Mouse (Mus musculus) erythroblast, embryonic 14.5 days (primary cell): Measurements from ENCODE around the gene Cdk5rap3. TPM values are rescaled to one million over a fixed set of nuclear protein-coding genes. Genes with fewer than 3 reads are reported as not detected.
A peak's percentile ranks its signal among the peaks of the same experiment; 100 is the strongest.

Experiments used
- H3K27me3 ChIP-seq: 2 replicates; pipeline ENCODE4 v1.6.1; 2012; ENCODE audit warnings: inconsistent platforms; ENCODE audit not compliant: control insufficient read depth
- H3K36me3 ChIP-seq: 2 replicates; pipeline ENCODE4 v1.6.1; 2012; ENCODE audit warnings: mild to moderate bottlenecking, inconsistent platforms; ENCODE audit not compliant: control insufficient read depth
- H3K4me1 ChIP-seq: 2 replicates; pipeline ENCODE4 v1.6.1; 2012; ENCODE audit warnings: inconsistent platforms; ENCODE audit not compliant: control insufficient read depth
- H3K4me3 ChIP-seq: replicated peaks from 2 replicates; pipeline ENCODE3; 2012; ENCODE audit warnings: moderate library complexity, mild to moderate bottlenecking, inconsistent platforms
- H3K9me3 ChIP-seq: 2 replicates; pipeline ENCODE4 v1.6.1; 2012; ENCODE audit warnings: low read length, inconsistent platforms, mixed read lengths; ENCODE audit not compliant: control insufficient read depth
- GATA1 ChIP-seq: IDR thresholded peaks from 2 replicates; pipeline ENCODE4 v1.6.1; 2012; ENCODE audit warnings: low read length, inconsistent platforms, mixed read lengths
- TAL1 ChIP-seq: IDR thresholded peaks from 3 replicates; pipeline ENCODE4 v1.6.1; 2012; ENCODE audit warnings: low read length, inconsistent platforms, mixed read lengths
- polyA plus RNA-seq: library from polyadenylated mRNA; stranded (reverse); fragments of >175 nt; gene quantifications from 2 replicates; pipeline ENCODE4 v1.2.3, GENCODE M21; 2012

Gene Cdk5rap3
- polyA plus RNA-seq, 1 experiment = 4.8 TPM

DNA sequence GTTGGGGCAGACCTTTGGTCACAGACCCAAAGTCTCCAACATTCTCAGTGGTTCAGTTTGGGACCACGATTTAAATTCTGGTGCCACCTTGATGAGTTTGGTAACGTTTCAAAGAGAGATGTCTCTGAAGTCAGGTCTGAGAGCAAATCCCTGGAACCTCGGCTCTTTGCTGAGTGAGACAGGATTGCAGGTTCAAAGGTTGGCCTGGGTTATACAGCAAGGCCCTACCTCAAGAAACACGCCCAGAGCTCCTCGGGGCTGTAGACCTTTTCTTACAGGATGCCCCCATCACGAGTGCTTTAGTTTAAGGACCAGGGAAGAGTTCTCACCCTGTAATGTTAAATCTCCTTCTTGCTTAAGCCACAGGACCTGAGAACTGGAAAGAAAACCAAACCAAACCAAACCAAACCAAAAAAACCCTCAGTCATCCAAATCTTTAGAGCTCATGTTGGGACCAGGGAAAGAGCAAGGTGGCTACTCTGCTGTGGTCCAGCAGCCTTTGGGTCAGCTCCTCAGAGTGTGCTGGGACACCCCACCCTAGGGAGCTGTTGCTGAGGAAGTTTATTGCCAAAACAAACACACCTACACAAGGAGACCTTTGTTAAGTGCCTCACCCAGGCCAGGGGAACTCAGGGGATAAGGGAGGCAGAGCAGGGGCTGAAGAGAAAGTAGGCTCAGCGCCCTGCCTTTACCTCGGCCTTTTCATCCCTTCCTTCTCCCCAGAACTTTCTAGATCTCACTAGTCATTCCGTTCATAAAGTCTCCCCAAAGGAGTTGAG lies 19.8 kb upstream of the Cdk5rap3 start:
- Histone ChIP-seq H3K27me3 (no peaks in the 10 kb centered on the region), H3K36me3 (peaks cover 81% of the 10 kb centered on the region), H3K4me1 (peaks cover 96% of the 10 kb centered on the region), H3K9me3 (no peaks in the 10 kb centered on the region), H3K4me3 (no peak overlapping the region)
- TF ChIP-seq TAL1 (no peak), GATA1 (no peak)

DNA sequence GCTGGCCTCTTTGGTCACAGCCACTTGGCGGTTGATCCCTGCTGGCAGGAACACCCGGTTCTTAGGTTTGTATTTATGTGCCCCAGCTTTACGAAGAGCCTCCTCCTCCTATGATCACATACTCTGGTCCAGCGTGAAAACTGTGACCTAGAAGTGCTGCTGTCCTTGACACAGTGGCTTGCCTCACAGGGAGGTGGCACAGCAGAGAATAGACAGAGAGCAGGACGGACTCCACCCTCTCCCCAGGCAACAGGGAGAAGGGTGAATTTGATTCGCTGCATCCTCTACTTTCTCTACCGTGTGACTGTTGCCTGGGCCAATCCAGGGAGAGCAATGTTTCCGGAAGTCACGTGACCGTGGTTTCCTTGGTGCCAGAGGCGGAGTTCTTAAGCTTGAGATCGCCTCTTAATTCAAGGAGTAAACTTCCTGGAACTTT lies 18.6 kb upstream of the Cdk5rap3 start:
- TF ChIP-seq TAL1 (no peak), GATA1 (no peak)
- H3K9me3 ChIP-seq = no peaks in the 10 kb centered on the region
- H3K4me3 ChIP-seq = peak overlapping the region; percentile 45
- H3K36me3 ChIP-seq = peaks cover 69% of the 10 kb centered on the region
- no peaks in the 10 kb centered on the region for H3K27me3 ChIP-seq
- peaks cover 95% of the 10 kb centered on the region for H3K4me1 ChIP-seq

- TF ChIP-seq TAL1 (no peak), GATA1 (no peak)
- Histone ChIP-seq H3K36me3 (peaks cover 60% of the 10 kb centered on the region), H3K9me3 (no peaks in the 10 kb centered on the region), H3K4me3 (peak overlapping the region; percentile 6), H3K27me3 (peaks cover 6% of the 10 kb centered on the region), H3K4me1 (peaks cover 95% of the 10 kb centered on the region)
Observed at GRCm38 (mm10) chr11:96933562-96934276, 17.4 kb upstream of the Cdk5rap3 start.

GRCm38 (mm10) chr11:96931327-96932062 lies 15.2 kb upstream of the Cdk5rap3 start:
- Histone ChIP-seq H3K4me3 (peak overlapping the region; percentile 36), H3K9me3 (no peaks in the 10 kb centered on the region), H3K36me3 (peaks cover 37% of the 10 kb centered on the region), H3K4me1 (peaks cover 95% of the 10 kb centered on the region), H3K27me3 (peaks cover 8% of the 10 kb centered on the region)
- no peak for TF ChIP-seq TAL1
- TF ChIP-seq GATA1 = no peak

- Histone ChIP-seq H3K27me3 (peaks cover 8% of the 10 kb centered on the region), H3K4me3 (peak overlapping the region; percentile 33), H3K36me3 (peaks cover 23% of the 10 kb centered on the region), H3K9me3 (no peaks in the 10 kb centered on the region), H3K4me1 (peaks cover 95% of the 10 kb centered on the region)
- no peak for TF ChIP-seq TAL1
- TF ChIP-seq GATA1 = no peak
Observed at GRCm38 (mm10) chr11:96929766-96930331, 13.6 kb upstream of the Cdk5rap3 start.

- Histone ChIP-seq H3K4me1 (peaks cover 95% of the 10 kb centered on the region), H3K9me3 (no peaks in the 10 kb centered on the region), H3K27me3 (peaks cover 8% of the 10 kb centered on the region), H3K4me3 (peak overlapping the region; percentile 41), H3K36me3 (peaks cover 17% of the 10 kb centered on the region)
- TF ChIP-seq TAL1 = no peak
- TF ChIP-seq GATA1 = no peak
Observed at GRCm38 (mm10) chr11:96929096-96929765, 12.9 kb upstream of the Cdk5rap3 start.

DNA sequence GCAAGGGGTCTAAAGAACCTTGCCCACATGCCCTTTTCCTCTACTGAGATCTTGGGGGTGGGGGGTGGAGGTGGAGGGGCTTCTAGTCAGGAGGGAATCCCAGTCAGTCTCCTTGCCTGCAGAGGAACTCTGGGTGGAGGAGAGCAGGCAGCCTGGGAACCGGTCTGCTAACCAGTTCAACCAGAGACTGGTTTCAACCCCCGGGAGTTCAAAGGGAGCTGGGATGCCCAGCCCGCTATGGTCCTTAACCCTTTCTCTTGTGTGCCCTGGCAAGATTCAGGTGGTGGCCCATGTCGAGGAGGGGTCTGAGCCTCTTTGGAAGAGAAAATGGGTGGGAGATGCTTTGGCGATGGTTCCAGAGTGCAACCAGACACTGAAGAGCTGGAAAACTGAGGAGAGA lies 12.4 kb upstream of the Cdk5rap3 start:
- peaks cover 8% of the 10 kb centered on the region for H3K27me3 ChIP-seq
- H3K36me3 ChIP-seq = peaks cover 11% of the 10 kb centered on the region
- no peaks in the 10 kb centered on the region for H3K9me3 ChIP-seq
- peaks cover 95% of the 10 kb centered on the region for H3K4me1 ChIP-seq
- no peak overlapping the region for H3K4me3 ChIP-seq
- no peak for TF ChIP-seq GATA1
- TF ChIP-seq TAL1 = no peak

- H3K9me3 ChIP-seq = no peaks in the 10 kb centered on the region
- H3K4me3 ChIP-seq = no peak within 1 kb of the TSS
- TF ChIP-seq TAL1 = no peak
- no peak for TF ChIP-seq GATA1
- peaks cover 8% of the 10 kb centered on the region for H3K36me3 ChIP-seq
- H3K27me3 ChIP-seq = peaks cover 8% of the 10 kb centered on the region
- H3K4me1 ChIP-seq = peaks cover 95% of the 10 kb centered on the region
Observed at GRCm38 (mm10) chr11:96928088-96928487, 11.8 kb upstream of the Cdk5rap3 start, which contains the start of gene Prr15l. Gene Prr15l, plus strand, starts transcription at chr11:96928104.
